Mouse (Mus musculus): ENCODE data around the gene Tmem147. TPM values are rescaled to one million over a fixed set of nuclear protein-coding genes. Genes with fewer than 3 reads are reported as not detected.

Gene Tmem147
- 10 to 100 TPM; 46.8 to 50.0 TPM for total RNA-seq (2023)

GRCm38 (mm10) chr7:30729396-30730063 is at the start of gene Tmem147:
Tmem147 (minus strand) TSS chr7:30729540.

GRCm38 (mm10) chr7:30763456-30763855 is 34.1 kb upstream of the Tmem147 start, which contains the start of gene Dmkn:
Dmkn (plus strand) TSS chr7:30763756.

GRCm38 (mm10) chr7:30751086-30751669 is 21.8 kb upstream of the Tmem147 start, which contains the start of gene Sbsn:
Sbsn (plus strand) TSS chr7:30751471.

GRCm38 (mm10) chr7:30743617-30744016 is 14.3 kb upstream of the Tmem147 start, which contains the start of gene Gapdhs:
Gapdhs (minus strand) TSS chr7:30743681.

GRCm38 (mm10) chr7:30711942-30712341 is 17.4 kb downstream of the Tmem147 start, which contains the start of gene Atp4a:
Atp4a (plus strand) TSS chr7:30712209.

GRCm38 (mm10) chr7:30698589-30698988 is 30.8 kb downstream of the Tmem147 start, which contains the start of gene 2200002J24Rik:
2200002J24Rik (plus strand) TSS chr7:30698926.

Other genes starting within 250 kb of the Tmem147 start
- gene Prodh2, start 235.9 kb downstream of the Tmem147 start, total RNA-seq (2023), result not detected
- 10 to 100 TPM; 18.6 to 20.7 TPM for gene Arhgap33, start 194.5 kb downstream of the Tmem147 start, total RNA-seq (2023)
- gene Hspb6, start 177.4 kb downstream of the Tmem147 start, total RNA-seq (2023), result 1 to 10 TPM; 3.0 to 4.3 TPM
- 10 to 100 TPM; 18.8 to 27.2 TPM for gene Proser3, start 177.2 kb downstream of the Tmem147 start, total RNA-seq (2023)
- 10 to 100 TPM; 42.2 to 45.2 TPM for gene Lin37, start 169.7 kb downstream of the Tmem147 start, total RNA-seq (2023)
- 100 to 1,000 TPM; 107 to 109 TPM for gene U2af1l4, start 166.2 kb downstream of the Tmem147 start, total RNA-seq (2023)
- gene Gm49396, start 166.2 kb downstream of the Tmem147 start, total RNA-seq (2023), result 10 to 100 TPM; 13.9 to 14.0 TPM
- gene Psenen, start 165.9 kb downstream of the Tmem147 start, total RNA-seq (2023), result 100 to 1,000 TPM; 129 to 145 TPM
- gene Igflr1, start 164.1 kb downstream of the Tmem147 start, total RNA-seq (2023), result 1 to 10 TPM; 7.3 to 7.7 TPM
- gene Kmt2b, start 140.8 kb downstream of the Tmem147 start, total RNA-seq (2023), result 100 to 1,000 TPM; 119 to 136 TPM
- 1 to 10 TPM in 1 of 2 experiments, under 1 TPM in 1; 0.90 to 1.5 TPM for gene Zbtb32, start 130.6 kb downstream of the Tmem147 start, total RNA-seq (2023)
- under 1 TPM; 0.39 to 0.52 TPM for gene Upk1a, start 116.7 kb downstream of the Tmem147 start, total RNA-seq (2023)
- 100 to 1,000 TPM; 211 to 273 TPM for gene Cox6b1, start 103.4 kb downstream of the Tmem147 start, total RNA-seq (2023)
- not detected for gene Etv2, start 93.7 kb downstream of the Tmem147 start, total RNA-seq (2023)
- 100 to 1,000 TPM in 1 of 2 experiments, 10 to 100 TPM in 1; 96.7 to 103 TPM for gene Rbm42, start 79.2 kb downstream of the Tmem147 start, total RNA-seq (2023)
- gene Haus5, start 64.5 kb downstream of the Tmem147 start, total RNA-seq (2023), result 10 to 100 TPM; 59.7 to 71.7 TPM
- not detected for gene Pmis2, start 57.9 kb downstream of the Tmem147 start, total RNA-seq (2023)
- not detected for gene 2200002J24Rik, start 30.6 kb downstream of the Tmem147 start, total RNA-seq (2023)
- under 1 TPM; 0.29 to 0.59 TPM for gene Atp4a, start 17.3 kb downstream of the Tmem147 start, total RNA-seq (2023)
- not detected for gene Gapdhs, start 14.1 kb upstream of the Tmem147 start, total RNA-seq (2023)
- 1 to 10 TPM; 3.8 to 5.0 TPM for gene Sbsn, start 21.9 kb upstream of the Tmem147 start, total RNA-seq (2023)
- gene Dmkn, start 34.2 kb upstream of the Tmem147 start, total RNA-seq (2023), result not detected
- gene Krtdap, start 58.4 kb upstream of the Tmem147 start, total RNA-seq (2023), result not detected
- 10 to 100 TPM; 15.2 to 19.0 TPM for gene Ffar2, start 94.2 kb upstream of the Tmem147 start, total RNA-seq (2023)
- gene Ffar3, start 126.6 kb upstream of the Tmem147 start, total RNA-seq (2023), result 1 to 10 TPM; 2.2 to 3.7 TPM
- gene Ffar1, start 132.0 kb upstream of the Tmem147 start, total RNA-seq (2023), result 10 to 100 TPM; 34.4 to 43.8 TPM
- 1,000 to 10,000 TPM; 1,236 to 1,328 TPM for gene Cd22, start 150.8 kb upstream of the Tmem147 start, total RNA-seq (2023)
- not detected for gene Mag, start 185.3 kb upstream of the Tmem147 start, total RNA-seq (2023)
- not detected for gene Hamp2, start 195.1 kb upstream of the Tmem147 start, total RNA-seq (2023)
- gene Hamp, start 214.5 kb upstream of the Tmem147 start, total RNA-seq (2023), result not detected
- 100 to 1,000 TPM; 145 to 165 TPM for gene Usf2, start 227.3 kb upstream of the Tmem147 start, total RNA-seq (2023)
- 1 to 10 TPM; 1.1 to 1.2 TPM for gene Lsr, start 243.9 kb upstream of the Tmem147 start, total RNA-seq (2023)
- gene Fam187b, start 244.2 kb upstream of the Tmem147 start, total RNA-seq (2023), result not detected